Mouse (Mus musculus) gastrocnemius, postnatal 14 days (tissue): Measurements from ENCODE around the gene Hps4. TPM values are rescaled to one million over a fixed set of nuclear protein-coding genes. Genes with fewer than 3 reads are reported as not detected.

Experiments
- DNase-seq: peaks from one replicate; pipeline ENCODE4 v3.0.0; 2021; ENCODE audit warnings: mixed read lengths
- intact Hi-C: fragments of 180-260 bp; cut with DNase I; formaldehyde crosslinking; loops from one replicate; pipeline ENCODE4 v1.15.1; 2025; ENCODE audit warnings: low total_unique reads
- total RNA-seq, 2 experiments: library from RNA; stranded (reverse); gene quantifications; 2 replicates each; pipeline ENCODE4 v1.2.3; 2021

Gene Hps4
- total RNA-seq, 2 experiments from 2014 or later: 4.8 to 6.9 TPM

GRCm38 (mm10) chr5:112356322-112356721 is 13.4 kb downstream of the Hps4 start:
- no peak for DNase-seq
- intact Hi-C loops: no loop called here

- intact Hi-C loops: no loop called here
- DNase-seq: no peak
Measured at GRCm38 (mm10) chr5:112359520-112359919, 16.6 kb downstream of the Hps4 start.

DNA sequence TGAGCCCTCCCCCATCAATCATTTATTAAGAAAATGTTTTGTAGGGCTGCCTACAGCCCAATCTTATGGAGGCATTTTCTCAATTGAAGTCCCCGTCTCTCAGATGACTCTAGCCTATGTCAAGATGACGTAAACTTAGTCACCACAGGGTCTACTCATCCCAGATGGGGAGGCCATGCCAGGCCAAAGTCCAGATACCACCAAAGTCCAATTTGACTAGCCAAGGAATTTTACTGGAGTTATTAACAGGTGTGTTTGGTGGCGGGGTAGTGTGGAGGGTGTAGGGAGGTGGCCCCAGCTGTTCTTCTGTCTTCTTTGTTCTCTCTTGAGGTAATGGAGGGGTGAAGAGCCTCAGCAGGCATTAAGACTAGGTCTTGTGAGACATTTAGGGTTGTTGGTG is 17.2 kb downstream of the Hps4 start:
- intact Hi-C loops: no loop called here
- DNase-seq: no peak

- intact Hi-C loops: no loop called here
- DNase-seq: no peak
Measured at GRCm38 (mm10) chr5:112364184-112364797, 21.4 kb downstream of the Hps4 start.

GRCm38 (mm10) chr5:112366879-112367278 is 24.0 kb downstream of the Hps4 start:
- intact Hi-C loops: no loop called here
- no peak for DNase-seq

DNA sequence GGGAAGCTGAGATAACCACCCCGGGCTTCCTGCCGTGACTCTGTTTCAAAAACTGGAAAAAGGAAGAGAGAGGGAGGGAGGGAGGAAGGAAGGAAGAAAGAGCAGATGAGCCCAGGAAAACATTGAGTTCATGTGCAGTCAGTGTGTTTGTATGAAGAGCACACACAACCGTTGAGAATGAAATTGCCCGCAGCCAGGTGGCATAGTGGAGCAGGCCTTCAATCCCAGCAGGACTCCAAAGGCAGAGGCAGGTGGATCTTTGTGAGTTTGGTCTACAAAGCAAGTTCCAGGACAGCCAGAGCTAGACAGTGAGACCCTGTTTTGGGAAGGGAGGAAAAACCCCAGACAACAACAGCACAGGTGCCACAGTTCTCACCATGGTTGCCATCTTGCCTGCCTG is 24.5 kb downstream of the Hps4 start:
- DNase-seq: no peak
- intact Hi-C loops: no loop called here

- intact Hi-C loops: no loop called here
- DNase-seq: no peak
Measured at GRCm38 (mm10) chr5:112367929-112368328, 25.0 kb downstream of the Hps4 start.

DNA sequence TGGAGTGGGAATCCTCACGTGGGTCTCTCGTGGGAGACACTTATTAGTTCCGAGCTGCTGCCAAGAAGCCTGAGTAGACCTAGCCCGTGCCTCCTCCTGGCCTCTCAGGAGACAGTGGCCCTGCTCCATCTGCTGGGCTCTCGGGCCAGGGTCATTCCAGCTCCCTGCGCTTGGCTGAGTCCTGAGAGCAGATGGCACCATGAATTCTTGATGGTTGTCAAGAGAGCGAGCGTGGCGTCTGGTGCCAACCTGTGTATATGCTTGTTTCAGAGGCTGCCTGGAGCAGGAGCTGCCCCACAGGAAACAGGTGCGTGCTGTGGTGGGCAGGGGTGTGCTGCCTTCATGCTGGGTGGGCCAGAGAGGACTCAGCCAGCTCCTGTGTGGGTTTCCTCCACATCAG is 25.8 kb downstream of the Hps4 start:
- intact Hi-C loops: no loop called here
- DNase-seq: no peak

GRCm38 (mm10) chr5:112369326-112369725 is 26.4 kb downstream of the Hps4 start:
- no peak for DNase-seq
- intact Hi-C loops: no loop called here

- intact Hi-C loops: no loop called here
- DNase-seq: no peak
Measured at GRCm38 (mm10) chr5:112370236-112370813, 27.4 kb downstream of the Hps4 start.

DNA sequence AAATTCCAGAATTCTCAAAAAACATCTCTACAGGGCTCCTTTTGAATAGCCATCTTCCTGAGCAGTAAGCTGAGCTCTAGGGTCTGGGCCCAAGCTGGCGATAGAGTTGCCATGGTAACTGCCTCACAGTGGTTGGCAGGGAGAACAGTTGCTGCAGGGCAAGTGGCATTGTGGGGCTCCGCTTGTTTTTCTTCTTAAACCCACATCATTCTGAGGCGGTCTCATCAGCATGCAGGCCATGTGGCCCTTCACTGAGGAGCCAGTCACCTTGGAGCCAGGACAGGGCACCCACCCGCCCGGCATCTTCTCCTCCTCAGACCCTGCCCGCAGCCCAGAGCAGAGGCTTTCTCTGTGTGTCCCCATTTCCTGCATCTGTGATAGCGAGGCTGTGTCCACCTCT is 29.1 kb downstream of the Hps4 start:
- intact Hi-C loops: no loop called here
- no peak for DNase-seq

DNA sequence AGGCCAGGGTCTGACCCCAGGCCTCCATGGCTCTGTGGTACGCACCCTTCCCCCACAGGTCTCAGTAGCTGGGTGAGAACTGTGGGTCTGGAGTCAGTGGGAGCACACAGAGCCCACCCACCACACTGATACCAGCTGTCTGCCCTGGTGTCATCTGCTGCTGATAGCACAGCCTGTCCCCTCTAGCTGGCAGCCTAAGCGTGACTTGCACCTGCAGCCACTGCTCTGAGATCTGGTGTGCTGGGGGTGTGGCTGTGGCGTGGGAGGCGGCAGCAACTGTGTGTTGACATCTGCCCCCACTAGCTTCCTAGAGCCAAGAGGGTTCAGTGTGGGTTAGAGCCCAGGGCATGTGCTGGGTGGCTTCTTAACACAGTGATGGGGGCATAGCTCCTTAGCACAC is 33.2 kb downstream of the Hps4 start:
- no peak for DNase-seq
- intact Hi-C loops: no loop called here

GRCm38 (mm10) chr5:112377380-112377779 is 34.5 kb downstream of the Hps4 start:
- DNase-seq: no peak
- intact Hi-C loops: no loop called here

DNA sequence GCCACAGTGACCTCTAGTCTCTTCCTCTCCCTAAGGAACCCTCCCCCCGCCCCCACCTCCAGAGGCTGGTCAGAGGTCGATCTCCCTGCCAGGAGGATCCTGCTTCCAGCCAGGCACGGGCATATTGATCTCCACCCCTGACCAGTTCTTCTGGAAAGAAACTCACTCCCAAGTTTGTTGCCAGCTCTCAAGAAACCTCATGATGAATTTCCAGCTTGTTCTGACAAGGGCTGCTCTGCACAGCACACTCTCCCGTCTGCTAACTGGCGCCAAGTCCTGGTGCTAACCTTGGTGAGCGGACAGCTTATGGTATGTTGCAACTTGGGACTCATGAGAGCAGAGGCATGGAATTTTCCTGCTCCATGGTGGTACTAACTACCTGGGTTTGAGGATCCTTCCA is 35.8 kb downstream of the Hps4 start:
- intact Hi-C loops: no loop called here
- DNase-seq: no peak

- no peak for DNase-seq
- intact Hi-C loops: no loop called here
Measured at GRCm38 (mm10) chr5:112381154-112381553, 38.3 kb downstream of the Hps4 start.

- intact Hi-C loops: no loop called here
Measured at GRCm38 (mm10) chr5:112382042-112382441, 39.2 kb downstream of the Hps4 start.

GRCm38 (mm10) chr5:112382641-112383330 is 39.9 kb downstream of the Hps4 start:
- intact Hi-C loops: no loop called here
- DNase-seq: peak; percentile 56

More at GRCm38 (mm10) chr5:112382042-112382441, 39.2 kb downstream of the Hps4 start:
- no peak for DNase-seq

DNA sequence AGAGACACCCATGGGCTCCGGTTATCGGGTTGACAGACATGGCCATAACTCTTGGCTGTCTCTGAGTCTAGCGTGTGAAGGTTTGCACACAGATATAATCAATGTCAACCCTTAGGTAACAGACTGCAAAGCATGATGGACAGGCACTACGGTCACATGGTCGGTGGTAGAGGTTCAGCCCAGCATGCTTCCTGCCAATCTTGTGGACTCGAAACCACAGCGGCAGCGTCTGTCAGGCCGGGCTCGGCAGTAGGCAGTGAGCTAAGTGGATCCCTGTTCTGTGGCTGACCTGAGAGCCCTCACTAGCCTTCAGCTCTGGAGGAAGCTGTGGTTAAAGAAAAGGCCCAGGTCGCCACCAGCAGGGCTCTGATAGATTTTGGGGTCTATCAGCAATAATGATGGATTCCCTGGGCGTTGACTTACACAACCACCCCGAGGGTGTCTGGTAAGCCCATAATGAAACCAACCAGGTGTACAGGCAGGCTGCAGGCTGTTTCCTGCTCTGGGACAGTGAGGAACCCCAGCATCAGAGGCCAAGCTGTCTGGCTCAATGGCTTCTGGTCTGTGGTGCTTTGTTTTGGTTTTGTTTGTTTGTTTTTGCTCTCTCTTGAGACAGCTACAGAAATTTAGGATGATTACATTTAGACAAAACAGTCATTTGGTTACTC is 42.1 kb downstream of the Hps4 start:
- intact Hi-C loops: no loop called here
- no peak for DNase-seq

DNA sequence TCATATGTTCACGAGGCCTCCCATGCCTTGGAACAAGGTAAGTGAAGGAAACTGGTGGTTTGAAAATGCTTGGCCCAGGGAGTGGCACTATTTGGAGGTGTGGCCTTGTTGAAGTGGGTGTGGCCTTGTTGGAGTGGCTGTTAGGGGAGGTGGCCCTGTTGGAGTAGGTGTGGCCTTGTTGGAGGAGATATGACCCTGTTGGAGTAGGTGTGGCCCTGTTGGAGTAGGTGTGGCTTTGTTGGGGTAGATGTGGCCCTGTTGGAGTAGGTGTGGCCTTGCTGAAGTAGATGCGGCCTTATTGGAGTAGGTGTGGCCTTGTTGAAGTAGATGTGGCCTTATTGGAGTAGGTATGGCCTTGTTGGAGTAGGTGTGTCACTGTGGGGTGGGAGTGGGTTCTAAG is 43.1 kb downstream of the Hps4 start:
- intact Hi-C loops: no loop called here
- no peak for DNase-seq

DNA sequence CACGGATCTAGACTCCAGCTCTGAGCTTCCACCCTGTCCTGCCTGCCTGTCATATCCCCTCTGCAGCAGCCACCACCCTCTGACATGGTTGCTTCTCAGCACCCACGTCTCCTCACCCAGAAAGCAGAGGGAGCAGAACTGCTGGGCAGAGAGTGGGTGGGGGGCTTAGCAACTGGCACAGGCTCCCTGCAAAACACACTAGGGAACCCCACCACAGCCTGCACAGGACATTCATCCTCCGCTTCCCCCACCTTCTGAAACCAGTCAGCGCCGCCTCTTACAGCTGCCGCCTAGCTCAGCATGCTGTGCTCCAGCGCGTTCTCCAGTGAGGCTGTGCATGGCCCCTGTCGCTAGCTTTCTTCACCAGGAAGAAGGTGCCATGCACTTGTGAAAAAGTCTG is 46.5 kb downstream of the Hps4 start:
- intact Hi-C loops: no loop called here
- no peak for DNase-seq

DNA sequence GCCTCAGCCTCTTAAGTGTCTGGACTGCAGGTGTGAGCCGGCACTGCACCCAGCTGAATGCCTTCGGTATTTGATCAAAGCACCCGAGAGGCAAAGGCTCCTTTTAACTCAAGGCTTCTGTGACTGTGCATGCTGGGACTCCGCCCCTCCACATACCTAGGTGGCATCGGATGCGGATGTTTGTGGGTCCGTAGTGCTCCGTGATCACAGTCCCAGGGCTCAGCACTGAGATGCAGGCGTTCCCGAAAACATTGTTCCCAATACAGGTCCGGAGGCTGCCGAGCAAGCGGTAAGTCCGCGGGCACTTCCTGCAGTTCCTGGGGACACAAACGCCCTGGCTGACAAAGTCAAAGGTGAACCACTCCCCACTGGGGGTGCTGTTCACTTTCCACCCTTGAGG is 48.1 kb downstream of the Hps4 start:
- no peak for DNase-seq
- intact Hi-C loops: no loop called here
